Comparison of ENCODE assay signal across 35 mouse cellular contexts in the genomic region with DNA sequence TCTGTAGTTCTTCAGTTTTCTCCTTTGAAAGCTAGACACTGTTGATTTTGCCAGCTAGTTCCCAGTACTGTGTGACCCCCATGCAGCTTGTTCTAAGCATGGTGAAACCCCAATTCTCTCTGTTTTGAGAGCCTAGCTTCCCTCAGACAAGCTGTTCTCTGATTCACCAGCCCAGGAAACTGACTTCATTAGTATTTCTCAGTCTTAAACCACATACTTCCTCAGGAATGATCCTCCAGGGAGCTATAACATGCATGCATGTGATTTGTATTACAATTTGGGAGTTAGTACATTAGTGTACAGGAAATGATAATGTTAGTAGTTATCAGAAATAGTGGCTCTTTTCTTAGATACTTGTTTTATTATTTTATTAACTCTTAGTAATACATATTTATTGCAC. TPM values are rescaled to one million over a fixed set of nuclear protein-coding genes. Genes with fewer than 3 reads are reported as not detected.
DNase-seq lines count a peak whose midpoint lies in the region; ATAC-seq and TF ChIP-seq lines count a peak whose summit lies in the region.
"Had no signal": no experiment of that assay in that cellular context is flagged by ENCODE, and none has a peak within 500 bp of the region (broad histone marks: within the 10 kb centered on the region; RNA-seq: fewer than 3 reads in every experiment).

No protein-coding gene starts in this region.

- no peak for TF ChIP-seq RAD21 in CH12.LX (IDR thresholded peaks at IDR 0.05; ENCODE audit: low read depth, low read length)

- in situ Hi-C loops in CH12.LX (cut with MboI; ENCODE audit: low pct_ligation_motif_present, low pct_unique_long_range_greater_than_20kb, low sequenced_read_pairs) = no loop called here

- no peak for TF ChIP-seq POLR2A in heart, adult 2 months (IDR thresholded peaks at IDR 0.05; ENCODE audit: insufficient read depth, low read depth, low read length)
- no peak for TF ChIP-seq POLR2A in CH12.LX (IDR thresholded peaks at IDR 0.05; ENCODE audit: low read depth, low read length)
- TF ChIP-seq POLR2A in embryonic fibroblast, embryonic 13.5 days (IDR thresholded peaks at IDR 0.05; ENCODE audit: low read depth, low read length) = 0 out of 2 replicates have a peak, but pooled peaks have one; percentile 34

- intact Hi-C loops in heart, adult 2 months (cut with DNase I) = no loop called here

- dilution Hi-C loops in CH12.LX (cut with MboI; ENCODE audit: extremely low pct_ligation_motif_present, extremely low pct_unique_long_range_greater_than_20kb, low sequenced_read_pairs) = no loop called here

- no peak overlapping the region for H3K4me3 ChIP-seq in heart, embryonic 10.5 days
- H3K4me3 ChIP-seq in heart, adult 2 months = no peak overlapping the region
- no peak overlapping the region for H3K4me3 ChIP-seq in CH12.LX (replicated peaks in 1 of 3; ENCODE audit: low read depth in 2 of 3, low read length in 2 of 3, poor library complexity in 1 of 3)
- H3K4me3 ChIP-seq in embryonic fibroblast, embryonic 13.5 days (ENCODE audit: insufficient read depth, low read length) = no peak overlapping the region
- no peak overlapping the region for H3K4me3 ChIP-seq in forebrain, embryonic 16.5 days (replicated peaks; ENCODE audit: low read length)
- H3K4me3 ChIP-seq: hindbrain, embryonic 13.5 days; limb, embryonic 10.5 days; limb, embryonic 15.5 days; liver, embryonic 13.5 days; megakaryocyte, embryonic 14.5 days; midbrain, embryonic 12.5 days; neural tube, embryonic 15.5 days had no signal

- no peaks in the 10 kb centered on the region for H3K79me2 ChIP-seq in heart, adult 2 months (replicated peaks; ENCODE audit: control insufficient read depth, insufficient read depth, low read length)
- no peaks in the 10 kb centered on the region for H3K79me2 ChIP-seq in CH12.LX (replicated peaks; ENCODE audit: control insufficient read depth, extremely low read depth, insufficient read depth, poor library complexity, severe bottlenecking)

- no peak overlapping the region for H3K4me2 ChIP-seq in CH12.LX (ENCODE audit: insufficient read depth, low read depth, poor library complexity, severe bottlenecking)
- H3K4me2 ChIP-seq in forebrain, embryonic 16.5 days (ENCODE audit: low read length) = no peak overlapping the region
- H3K4me2 ChIP-seq: hindbrain, embryonic 13.5 days; limb, embryonic 15.5 days; liver, embryonic 13.5 days; midbrain, embryonic 12.5 days; neural tube, embryonic 15.5 days had no signal

- no peaks in the 10 kb centered on the region for H3K27me3 ChIP-seq in heart, embryonic 10.5 days (ENCODE audit: insufficient read depth, poor library complexity, severe bottlenecking)
- H3K27me3 ChIP-seq in heart, adult 2 months (ENCODE audit: control insufficient read depth, insufficient read depth, low read length) = no peaks in the 10 kb centered on the region
- no peaks in the 10 kb centered on the region for H3K27me3 ChIP-seq in CH12.LX (replicated peaks)
- H3K27me3 ChIP-seq in forebrain, embryonic 16.5 days (replicated peaks; ENCODE audit: control insufficient read depth, insufficient read depth, low read length) = no peaks in the 10 kb centered on the region
- H3K27me3 ChIP-seq: hindbrain, embryonic 13.5 days; limb, embryonic 15.5 days; liver, embryonic 13.5 days; megakaryocyte, embryonic 14.5 days; midbrain, embryonic 12.5 days; neural tube, embryonic 15.5 days had no signal

- H3K4me1 ChIP-seq in heart, embryonic 10.5 days = no peaks in the 10 kb centered on the region; the same call in 1 of the 2 replicates
- no peaks in the 10 kb centered on the region for H3K4me1 ChIP-seq in heart, adult 2 months (ENCODE audit: control insufficient read depth, insufficient read depth, low read length)
- peaks cover 0 to 17% of the 10 kb centered on the region in 2 experiments; a peak in 2 of 4 replicates for H3K4me1 ChIP-seq in CH12.LX (ENCODE audit: control insufficient read depth in 1 of 2, insufficient read depth in 2 of 2)
- peaks cover 14% of the 10 kb centered on the region for H3K4me1 ChIP-seq in embryonic fibroblast, embryonic 13.5 days (ENCODE audit: control insufficient read depth, insufficient read depth, low read length)
- H3K4me1 ChIP-seq in forebrain, embryonic 16.5 days (replicated peaks; ENCODE audit: control insufficient read depth, insufficient read depth, low read length) = no peaks in the 10 kb centered on the region
- H3K4me1 ChIP-seq: hindbrain, embryonic 13.5 days; limb, embryonic 10.5 days; limb, embryonic 15.5 days; liver, embryonic 13.5 days; megakaryocyte, embryonic 14.5 days; midbrain, embryonic 12.5 days; neural tube, embryonic 15.5 days had no signal

- TF ChIP-seq EP300 in heart, adult 2 months (IDR thresholded peaks at IDR 0.05; ENCODE audit: insufficient read depth, low read depth, low read length) = no peak
- no peak for TF ChIP-seq EP300 in CH12.LX (IDR thresholded peaks at IDR 0.05; ENCODE audit: low read length)

- H3K27ac ChIP-seq in heart, embryonic 10.5 days = peak overlapping the region; percentile 16; the same call in 1 of the 2 replicates
- no peak overlapping the region for H3K27ac ChIP-seq in heart, adult 2 months
- no peak overlapping the region for H3K27ac ChIP-seq in CH12.LX (ENCODE audit: insufficient read depth, low read depth)
- H3K27ac ChIP-seq in embryonic fibroblast, embryonic 13.5 days (ENCODE audit: insufficient read depth, low read length) = peak overlapping the region; percentile 100
- H3K27ac ChIP-seq in forebrain, embryonic 16.5 days (ENCODE audit: low read length) = no peak overlapping the region
- H3K27ac ChIP-seq: hindbrain, embryonic 13.5 days; kidney, postnatal 0 days; limb, embryonic 10.5 days; limb, embryonic 15.5 days; liver, embryonic 13.5 days; midbrain, embryonic 12.5 days; neural tube, embryonic 15.5 days had no signal

- H3K9ac ChIP-seq in heart, adult 2 months (ENCODE audit: low read depth, low read length) = no peak overlapping the region
- H3K9ac ChIP-seq in CH12.LX (ENCODE audit: insufficient read depth, low read depth) = no peak overlapping the region
- H3K9ac ChIP-seq in forebrain, embryonic 16.5 days (replicated peaks; ENCODE audit: low read depth, low read length) = no peak overlapping the region
- H3K9ac ChIP-seq: hindbrain, embryonic 13.5 days; limb, embryonic 15.5 days; liver, embryonic 13.5 days; midbrain, embryonic 12.5 days; neural tube, embryonic 15.5 days had no signal

- no peaks in the 10 kb centered on the region for H3K9me3 ChIP-seq in heart, embryonic 10.5 days
- H3K9me3 ChIP-seq in CH12.LX (replicated peaks; ENCODE audit: low read length) = no peaks in the 10 kb centered on the region
- no peaks in the 10 kb centered on the region for H3K9me3 ChIP-seq in forebrain, embryonic 16.5 days (ENCODE audit: control insufficient read depth, low read length)
- H3K9me3 ChIP-seq: G1E; hindbrain, embryonic 13.5 days; limb, embryonic 10.5 days; limb, embryonic 15.5 days; liver, embryonic 13.5 days; megakaryocyte, embryonic 14.5 days; midbrain, embryonic 12.5 days; neural tube, embryonic 15.5 days had no signal

- no peak for DNase-seq in heart, embryonic 10.5 days (ENCODE audit: low spot score)
- no peak for DNase-seq in heart, adult 2 months
- DNase-seq in 3134 (ENCODE audit: extremely low read depth, insufficient read length, low spot score) (peak; percentile 13), CH12.LX (ENCODE audit: extremely low read depth) (peak; percentile 26)
- DNase-seq in retina, embryonic 14.5 days (ENCODE audit: low spot score) = no peak
- DNase-seq: adrenal gland, postnatal 14 days; B cell, adult 2 months; cerebellum, adult 2 months; cerebellum, postnatal 14 days; heart, postnatal 4 days; kidney, adult 8-10 months; liver, embryonic 13.5 days; lung, adult 18-20 months; lung, postnatal 4 days; right cerebral cortex, postnatal 25 days; thymus, adult 18-20 months; thymus, postnatal 25 days had no signal

- no peak for TF ChIP-seq CTCF in heart, adult 2 months (IDR thresholded peaks at IDR 0.05)
- TF ChIP-seq CTCF in CH12.LX (conservative IDR thresholded peaks at IDR 0.05 in 1 of 2, IDR thresholded peaks at IDR 0.05 in 1 of 2; ENCODE audit: low read depth in 2 of 2, low read length in 2 of 2) = no peak
- no peak for TF ChIP-seq CTCF in embryonic fibroblast, embryonic 13.5 days (IDR thresholded peaks at IDR 0.05; ENCODE audit: borderline replicate concordance, insufficient read depth, low read length)

- H3K36me3 ChIP-seq in heart, embryonic 10.5 days = no peaks in the 10 kb centered on the region
- no peaks in the 10 kb centered on the region for H3K36me3 ChIP-seq in heart, adult 2 months (ENCODE audit: control insufficient read depth, insufficient read depth, low read length)
- no peaks in the 10 kb centered on the region for H3K36me3 ChIP-seq in CH12.LX (replicated peaks in 1 of 2; ENCODE audit: control insufficient read depth in 1 of 2, insufficient read depth in 1 of 2, low read length in 1 of 2)
- H3K36me3 ChIP-seq in forebrain, embryonic 16.5 days (ENCODE audit: control insufficient read depth, insufficient read depth) = no peaks in the 10 kb centered on the region
- H3K36me3 ChIP-seq: G1E; hindbrain, embryonic 13.5 days; limb, embryonic 10.5 days; limb, embryonic 15.5 days; liver, embryonic 13.5 days; midbrain, embryonic 12.5 days; neural tube, embryonic 15.5 days had no signal

- ATAC-seq in forebrain, embryonic 16.5 days = no peak
- ATAC-seq: forebrain, embryonic 14.5 days; intestine, embryonic 16.5 days; lung, postnatal 0 days had no signal

RNA-seq across cellular contexts. Expression of gene Tnni3k, which starts 1.4 kb away (rescaled TPM):
- 14.2 and 34.0 TPM in 2 replicates for polyA plus RNA-seq in heart, embryonic 10.5 days (2016; fragmentation: Nextera tagmentation; extraction: Ambion mirVana)
- total RNA-seq in heart, adult 2 months (2021) = 10 to 100 TPM; 69.7 to 75.9 TPM
- polyA plus RNA-seq in heart, adult 2 months (2012; rRNA removed) = 69.9 and 113 TPM in 2 replicates
- not detected in 2 replicates for total RNA-seq in CH12.LX (2012; rRNA removed)
- total RNA-seq in CH12.LX (2014; rRNA removed) = 0.07 TPM in 1 of 2 replicates, not detected in the other
- 0.11 TPM in 1 of 2 replicates, not detected in the other for polyA plus RNA-seq in CH12.LX (2012; ENCODE audit: insufficient read length, low read depth)
- polyA plus RNA-seq in embryonic fibroblast, embryonic 13.5 days (2011; ENCODE audit: insufficient read length, low read depth, missing spikeins) = 0.74 and 3.2 TPM in 2 replicates
- 0.11 and 0.22 TPM in 2 replicates for polyA plus RNA-seq in forebrain, embryonic 16.5 days (2015; fragmentation: Nextera tagmentation; extraction: Ambion mirVana)
- total RNA-seq: adrenal gland, postnatal 14 days; gastrocnemius, adult 8-10 months; gastrocnemius, postnatal 4 days had no signal
- polyA plus RNA-seq: embryonic facial prominence, embryonic 14.5 days; G1E; intestine, embryonic 16.5 days; kidney, postnatal 0 days; limb, embryonic 10.5 days; liver, embryonic 13.5 days; midbrain, embryonic 12.5 days; stomach, embryonic 16.5 days had no signal

RNA-seq across cellular contexts. Expression of gene Fpgt, which starts 36.6 kb away (rescaled TPM):
- 11.3 and 12.2 TPM in 2 replicates for polyA plus RNA-seq in heart, embryonic 10.5 days (2016; fragmentation: Nextera tagmentation; extraction: Ambion mirVana)
- 10 to 100 TPM; 13.3 to 13.9 TPM for total RNA-seq in heart, adult 2 months (2021)
- 9.4 and 19.7 TPM in 2 replicates for polyA plus RNA-seq in heart, adult 2 months (2012; rRNA removed)
- total RNA-seq in CH12.LX (2012; rRNA removed) (16.7 and 17.6 TPM in 2 replicates), CH12.LX (2014; rRNA removed) (52.3 and 63.7 TPM in 2 replicates)
- 15.4 and 16.2 TPM in 2 replicates for polyA plus RNA-seq in CH12.LX (2012; ENCODE audit: insufficient read length, low read depth)
- polyA plus RNA-seq in embryonic fibroblast, embryonic 13.5 days (2011; ENCODE audit: insufficient read length, low read depth, missing spikeins) = 21.5 and 29.0 TPM in 2 replicates
- 25.6 and 28.5 TPM in 2 replicates for polyA plus RNA-seq in forebrain, embryonic 16.5 days (2015; fragmentation: Nextera tagmentation; extraction: Ambion mirVana)

RNA-seq across cellular contexts. Expression of gene Lrriq3, which starts 36.6 kb away (rescaled TPM):
- polyA plus RNA-seq in heart, embryonic 10.5 days (2016; fragmentation: Nextera tagmentation; extraction: Ambion mirVana) = 0.74 and 0.80 TPM in 2 replicates
- under 1 TPM; 0.30 to 0.42 TPM for total RNA-seq in heart, adult 2 months (2021)
- 0.16 and 0.23 TPM in 2 replicates for polyA plus RNA-seq in heart, adult 2 months (2012; rRNA removed)
- 0.68 and 0.71 TPM in 2 replicates for total RNA-seq in CH12.LX (2012; rRNA removed)
- 1.7 and 1.9 TPM in 2 replicates for total RNA-seq in CH12.LX (2014; rRNA removed)
- polyA plus RNA-seq in CH12.LX (2012; ENCODE audit: insufficient read length, low read depth) = 0.51 and 0.82 TPM in 2 replicates
- polyA plus RNA-seq in embryonic fibroblast, embryonic 13.5 days (2011; ENCODE audit: insufficient read length, low read depth, missing spikeins) = 1.1 and 1.3 TPM in 2 replicates
- polyA plus RNA-seq in forebrain, embryonic 16.5 days (2015; fragmentation: Nextera tagmentation; extraction: Ambion mirVana) = 0.71 and 1.0 TPM in 2 replicates
- polyA plus RNA-seq: large intestine, adult 2 months had no signal

Comparison
In these comparisons a context has a peak if more than half of its experiments do, and no peak if none do; other contexts are left out.
1. H3K27ac ChIP-seq: peak in heart, embryonic 10.5 days (single experiment) and embryonic fibroblast, embryonic 13.5 days (single experiment); none in heart, adult 2 months (single experiment), CH12.LX (single experiment) and forebrain, embryonic 16.5 days (single experiment).
2. DNase-seq: peak in 3134 (single experiment) and CH12.LX (single experiment); none in heart, embryonic 10.5 days (single experiment), heart, adult 2 months (0 of 2) and retina, embryonic 14.5 days (single experiment).